Mouse (Mus musculus) bone marrow, adult 2 months (tissue): ENCODE measurements around the gene Men1.
A peak's percentile ranks its signal among the peaks of the same experiment; 100 is the strongest.

Source experiments
- CTCF ChIP-seq: fragments of 200-500 bp; IDR thresholded peaks from 2 replicates; pipeline ENCODE4 v1.5.1; 2011; ENCODE audit warnings: low read length, control low read depth; ENCODE audit not compliant: control insufficient read depth, insufficient read depth
- POLR2A ChIP-seq: fragments of 200-500 bp; IDR thresholded peaks from 2 replicates; pipeline ENCODE4 v1.6.1; 2011; ENCODE audit warnings: low read depth, mild to moderate bottlenecking, control low read depth, low read length, borderline replicate concordance; ENCODE audit not compliant: control insufficient read depth

GRCm38 (mm10) chr19:6364317-6364725 lies 29.5 kb downstream of the Men1 start:
- TF ChIP-seq CTCF = no peak
- peak; percentile 70; the same call in 1 of the 2 replicates for TF ChIP-seq POLR2A
